In the genomic region with DNA sequence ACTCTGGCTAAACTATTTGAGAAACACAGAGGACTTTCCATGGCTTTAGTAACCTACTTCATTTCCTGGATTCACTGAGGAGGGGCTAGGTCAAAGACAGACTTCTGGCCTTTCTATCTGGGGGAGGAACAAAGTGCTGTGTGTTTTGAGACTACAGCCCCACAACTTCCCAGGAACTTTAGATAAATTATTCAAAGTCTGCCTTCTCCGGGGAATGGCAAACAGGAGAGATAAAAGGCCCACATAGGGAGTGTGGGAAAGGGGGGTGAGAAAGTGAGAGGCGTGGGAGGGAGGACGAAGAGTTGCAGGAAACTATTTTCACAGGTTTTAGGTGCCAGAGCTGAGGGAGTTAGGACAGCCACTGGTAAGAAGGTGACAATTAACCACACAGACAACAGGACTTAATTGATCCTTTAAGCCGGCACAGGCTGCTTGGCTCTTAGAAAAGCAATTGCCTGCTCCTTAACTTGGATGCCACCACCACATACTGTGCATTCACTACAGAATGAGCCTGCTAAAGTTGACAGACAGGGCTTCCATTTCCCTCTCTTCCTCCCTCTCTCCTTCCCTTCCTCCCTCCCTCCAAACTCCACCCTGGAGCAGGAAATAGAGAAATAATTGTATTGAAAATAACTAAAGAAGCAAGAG, we compare ENCODE assay signal across 9 mouse cellular contexts. TPM values are rescaled to one million over a fixed set of nuclear protein-coding genes. Genes with fewer than 3 reads are reported as not detected.
A peak's percentile ranks its signal among the peaks of the same experiment; 100 is the strongest.
DNase-seq lines count a peak whose midpoint lies in the region; ATAC-seq and TF ChIP-seq lines count a peak whose summit lies in the region.
"Had no signal": no experiment of that assay in that cellular context is flagged by ENCODE, and none has a peak within 500 bp of the region (broad histone marks: within the 10 kb centered on the region; RNA-seq: fewer than 3 reads in every experiment).

No protein-coding gene starts in this region.

- no peak overlapping the region for H3K4me3 ChIP-seq in kidney, embryonic 14.5 days (ENCODE audit: low read length)
- H3K4me3 ChIP-seq in kidney, adult 2 months (ENCODE audit: insufficient read depth, low read depth, low read length): no peak overlapping the region
- H3K4me3 ChIP-seq in forebrain, embryonic 11.5 days (ENCODE audit: low read depth, low read length): no peak overlapping the region
- H3K4me3 ChIP-seq: lung, embryonic 15.5 days had no signal

- ATAC-seq in kidney, embryonic 14.5 days (ENCODE audit: low FRiP score, low TSS enrichment): peak; percentile 74
- peak; percentile 51 for ATAC-seq in forebrain, embryonic 11.5 days (replicated peaks; ENCODE audit: low FRiP score)
- ATAC-seq in megakaryocyte-erythroid progenitor cell, adult 5-6 weeks (replicated peaks; ENCODE audit: low FRiP score, low TSS enrichment, poor library complexity, severe bottlenecking): 0 out of 2 replicates have a peak, but pooled peaks have one; percentile 19

- H3K27ac ChIP-seq in kidney, embryonic 14.5 days (ENCODE audit: low read depth, low read length): peak overlapping the region; percentile 26; the same call in 1 of the 2 replicates
- no peak overlapping the region for H3K27ac ChIP-seq in kidney, adult 2 months (ENCODE audit: insufficient read depth, low read depth, low read length)
- H3K27ac ChIP-seq in forebrain, embryonic 11.5 days (ENCODE audit: low read depth, low read length): no peak overlapping the region
- H3K27ac ChIP-seq: lung, embryonic 15.5 days had no signal

- DNase-seq in kidney, adult 2 months: no peak
- peak; percentile 20 for DNase-seq in brain, adult 2 months (ENCODE audit: low read depth, low spot score)
- peak; percentile 43 for DNase-seq in forebrain, embryonic 11.5 days (ENCODE audit: low spot score)
- DNase-seq in right cerebral cortex, postnatal 4 days: no peak
- DNase-seq in cerebellum, postnatal 10 days: no peak
- DNase-seq: cerebellum, adult 2 months had no signal

- no peak overlapping the region for H3K9ac ChIP-seq in kidney, embryonic 14.5 days (ENCODE audit: low read depth, low read length)
- H3K9ac ChIP-seq in forebrain, embryonic 11.5 days (ENCODE audit: low read length): peak overlapping the region; percentile 12; the same call in 1 of the 2 replicates
- H3K9ac ChIP-seq: lung, embryonic 15.5 days had no signal

- no peaks in the 10 kb centered on the region for H3K36me3 ChIP-seq in kidney, embryonic 14.5 days (ENCODE audit: control insufficient read depth, insufficient read depth, low read length)
- H3K36me3 ChIP-seq in kidney, adult 2 months (ENCODE audit: control insufficient read depth, insufficient read depth, low read length): no peaks in the 10 kb centered on the region
- H3K36me3 ChIP-seq in forebrain, embryonic 11.5 days (ENCODE audit: control insufficient read depth, insufficient read depth, low read length): no peaks in the 10 kb centered on the region; the same call in 1 of the 2 replicates
- H3K36me3 ChIP-seq: lung, embryonic 15.5 days had no signal

- H3K4me2 ChIP-seq in kidney, embryonic 14.5 days (replicated peaks; ENCODE audit: low read depth, low read length): no peak overlapping the region
- no peak overlapping the region for H3K4me2 ChIP-seq in forebrain, embryonic 11.5 days (ENCODE audit: low read depth, low read length, severe bottlenecking)
- H3K4me2 ChIP-seq: lung, embryonic 15.5 days had no signal

- TF ChIP-seq POLR2A in kidney, adult 2 months (IDR thresholded peaks at IDR 0.05; ENCODE audit: low read depth, low read length): no peak

- no peak for TF ChIP-seq CTCF in kidney, adult 2 months (conservative IDR thresholded peaks at IDR 0.05; ENCODE audit: insufficient read depth, insufficient read length, low read depth, low read length)

- no peaks in the 10 kb centered on the region for H3K27me3 ChIP-seq in kidney, embryonic 14.5 days (ENCODE audit: control insufficient read depth, insufficient read depth, low read length)
- no peaks in the 10 kb centered on the region for H3K27me3 ChIP-seq in kidney, adult 2 months (replicated peaks; ENCODE audit: control insufficient read depth, insufficient read depth, low read length)
- H3K27me3 ChIP-seq in forebrain, embryonic 11.5 days (ENCODE audit: control insufficient read depth, insufficient read depth, low read length): no peaks in the 10 kb centered on the region
- H3K27me3 ChIP-seq: lung, embryonic 15.5 days had no signal

- H3K4me1 ChIP-seq in kidney, embryonic 14.5 days (ENCODE audit: control insufficient read depth, insufficient read depth, low read length): peaks cover 13% of the 10 kb centered on the region
- H3K4me1 ChIP-seq in kidney, adult 2 months (ENCODE audit: control insufficient read depth, insufficient read depth, low read length): no peaks in the 10 kb centered on the region
- peaks cover 9% of the 10 kb centered on the region for H3K4me1 ChIP-seq in forebrain, embryonic 11.5 days (replicated peaks; ENCODE audit: control insufficient read depth, insufficient read depth, low read length)

- H3K9me3 ChIP-seq in kidney, embryonic 14.5 days (ENCODE audit: control insufficient read depth, low read length): no peaks in the 10 kb centered on the region
- no peaks in the 10 kb centered on the region; the same call in 1 of the 2 replicates for H3K9me3 ChIP-seq in forebrain, embryonic 11.5 days (ENCODE audit: control insufficient read depth, low read length)
- H3K9me3 ChIP-seq: lung, embryonic 15.5 days had no signal

- 10% methylated on average over 4 of the region's 4 CpGs for WGBS in kidney, embryonic 14.5 days
- 55% methylated on average over 4 of the region's 4 CpGs for WGBS in kidney, adult 2 months
- WGBS in forebrain, embryonic 11.5 days: 5% methylated on average over 4 of the region's 4 CpGs

RNA-seq across cellular contexts. Expression of a gene that starts 11.4 kb away (rescaled TPM):
- polyA plus RNA-seq in kidney, embryonic 14.5 days (2014; fragmentation: Nextera tagmentation; extraction: Ambion mirVana): 75.1 and 100 TPM in 2 replicates
- 7.8 and 10.0 TPM in 2 replicates for polyA plus RNA-seq in kidney, adult 2 months (2012; rRNA removed)
- 150 and 171 TPM in 2 replicates for polyA plus RNA-seq in forebrain, embryonic 11.5 days (2014; fragmentation: Nextera tagmentation; extraction: Ambion mirVana)
- total RNA-seq in megakaryocyte-erythroid progenitor cell, adult 5-6 weeks (2014; fragmentation: Nextera tagmentation): 15.1 and 20.3 TPM in 2 replicates
- total RNA-seq in megakaryocyte-erythroid progenitor cell, adult 5-6 weeks (2017): 22.7 and 49.7 TPM in 2 replicates

Comparison
In these comparisons a context has a peak if more than half of its experiments do, and no peak if none do; other contexts are left out.
1. ATAC-seq: peak in every context shown above with its lines; median percentile 74 in kidney, embryonic 14.5 days; 51 in forebrain, embryonic 11.5 days; 19 in megakaryocyte-erythroid progenitor cell, adult 5-6 weeks.
2. DNase-seq: peak in brain, adult 2 months (single experiment) and forebrain, embryonic 11.5 days (single experiment); none in kidney, adult 2 months (single experiment), right cerebral cortex, postnatal 4 days (single experiment) and cerebellum, postnatal 10 days (0 of 2).